Mouse (Mus musculus) bone marrow, adult 2 months (tissue): ENCODE measurements around the gene Alcam. TPM values are rescaled to one million over a fixed set of nuclear protein-coding genes. Genes with fewer than 3 reads are reported as not detected.

Experiments used
- H3K27ac ChIP-seq: fragments of 200-500 bp; 2 replicates; pipeline ENCODE4 v1.5.1; 2012; ENCODE audit warnings: low read depth, mild to moderate bottlenecking, control low read depth, inconsistent platforms, low read length; ENCODE audit not compliant: control insufficient read depth, poor library complexity, insufficient read depth
- H3K4me1 ChIP-seq: fragments of 200-500 bp; 2 replicates; pipeline ENCODE4 v1.6.1; 2011; ENCODE audit warnings: low read length; ENCODE audit not compliant: control insufficient read depth, insufficient read depth
- H3K4me3 ChIP-seq: fragments of 200-500 bp; replicated peaks from 2 replicates; pipeline ENCODE3; 2011; ENCODE audit warnings: mild to moderate bottlenecking, low read depth, low read length, control low read depth; ENCODE audit not compliant: control insufficient read depth
- CTCF ChIP-seq: fragments of 200-500 bp; IDR thresholded peaks from 2 replicates; pipeline ENCODE4 v1.5.1; 2011; ENCODE audit warnings: low read length, control low read depth; ENCODE audit not compliant: control insufficient read depth, insufficient read depth
- POLR2A ChIP-seq: fragments of 200-500 bp; IDR thresholded peaks from 2 replicates; pipeline ENCODE4 v1.6.1; 2011; ENCODE audit warnings: low read depth, mild to moderate bottlenecking, control low read depth, low read length, borderline replicate concordance; ENCODE audit not compliant: control insufficient read depth
- WGBS: fragments of 180-500 bp; shearing (Covaris S2); methylation state at CpG from one replicate; pipeline ENCODE4 v1.1.7; 2018; 5-methylcytosine and 5-hydroxymethylcytosine counted together
- polyA plus RNA-seq: library from polyadenylated mRNA; stranded (reverse); fragments of >200 nt; gene quantifications from 2 replicates; pipeline ENCODE4 v1.2.4, GENCODE M21; 2011; ENCODE audit warnings: low replicate concordance; ENCODE audit not compliant: missing spikeins, insufficient read depth, insufficient read length

Gene Alcam
- polyA plus RNA-seq, 1 experiment: 4.0 TPM

GRCm38 (mm10) chr16:52292440-52293048 is 161.3 kb downstream of the Alcam start:
- WGBS: 72% methylated on average over 3 of the region's 3 CpGs
- TF ChIP-seq CTCF (no peak), POLR2A (no peak)
- Histone ChIP-seq H3K4me1 (no peaks in the 10 kb centered on the region), H3K4me3 (no peak overlapping the region), H3K27ac (no peak overlapping the region)

GRCm38 (mm10) chr16:52280186-52280585 is 173.7 kb downstream of the Alcam start:
- Histone ChIP-seq H3K4me1 (no peaks in the 10 kb centered on the region), H3K27ac (no peak overlapping the region), H3K4me3 (no peak overlapping the region)
- WGBS: 61% methylated on average over 2 of the region's 2 CpGs
- TF ChIP-seq CTCF (no peak), POLR2A (no peak)

GRCm38 (mm10) chr16:52265066-52265465 is 188.8 kb downstream of the Alcam start:
- Histone ChIP-seq H3K4me1 (no peaks in the 10 kb centered on the region), H3K4me3 (no peak overlapping the region), H3K27ac (no peak overlapping the region)
- TF ChIP-seq POLR2A (no peak), CTCF (no peak)
- WGBS: 68% methylated on average over 4 of the region's 4 CpGs

- Histone ChIP-seq H3K27ac (no peak overlapping the region), H3K4me3 (no peak overlapping the region), H3K4me1 (no peaks in the 10 kb centered on the region)
- TF ChIP-seq POLR2A (no peak), CTCF (no peak)
Measured at GRCm38 (mm10) chr16:52263751-52264150, 190.1 kb downstream of the Alcam start.

GRCm38 (mm10) chr16:52262582-52262981 is 191.3 kb downstream of the Alcam start:
- H3K4me1 ChIP-seq: no peaks in the 10 kb centered on the region
- no peak overlapping the region for H3K27ac ChIP-seq
- WGBS: 72% methylated on average over 1 of the region's 1 CpGs
- no peak overlapping the region for H3K4me3 ChIP-seq
- TF ChIP-seq POLR2A (no peak), CTCF (no peak)

GRCm38 (mm10) chr16:52261755-52262154 is 192.1 kb downstream of the Alcam start:
- TF ChIP-seq POLR2A (no peak), CTCF (no peak)
- H3K27ac ChIP-seq: no peak overlapping the region
- WGBS: 82% methylated on average over 1 of the region's 1 CpGs
- H3K4me1 ChIP-seq: no peaks in the 10 kb centered on the region
- no peak overlapping the region for H3K4me3 ChIP-seq

- WGBS: 88% methylated on average over 4 of the region's 4 CpGs
- H3K27ac ChIP-seq: no peak overlapping the region
Measured at GRCm38 (mm10) chr16:52250935-52251334, 202.9 kb downstream of the Alcam start.

GRCm38 (mm10) chr16:52250196-52250595 is 203.7 kb downstream of the Alcam start:
- no peak overlapping the region for H3K4me3 ChIP-seq
- H3K4me1 ChIP-seq: no peaks in the 10 kb centered on the region
- 83% methylated on average over 4 of the region's 4 CpGs for WGBS
- H3K27ac ChIP-seq: no peak overlapping the region
- no peak for TF ChIP-seq POLR2A
- no peak for TF ChIP-seq CTCF

More at GRCm38 (mm10) chr16:52250935-52251334, 202.9 kb downstream of the Alcam start:
- H3K4me3 ChIP-seq: no peak overlapping the region
- no peaks in the 10 kb centered on the region for H3K4me1 ChIP-seq
- TF ChIP-seq POLR2A (no peak), CTCF (no peak)
